Mouse (Mus musculus) right cerebral cortex, postnatal 36 days (tissue): ENCODE measurements around the gene Wdr6.

ENCODE experiments used
- DNase-seq, 2 experiments: peaks; one replicate each; pipeline ENCODE4 v3.0.0; 2022; ENCODE audit warnings: low spot score in 2 of 2, mixed read lengths in 1 of 2

Wdr6 gene

DNA sequence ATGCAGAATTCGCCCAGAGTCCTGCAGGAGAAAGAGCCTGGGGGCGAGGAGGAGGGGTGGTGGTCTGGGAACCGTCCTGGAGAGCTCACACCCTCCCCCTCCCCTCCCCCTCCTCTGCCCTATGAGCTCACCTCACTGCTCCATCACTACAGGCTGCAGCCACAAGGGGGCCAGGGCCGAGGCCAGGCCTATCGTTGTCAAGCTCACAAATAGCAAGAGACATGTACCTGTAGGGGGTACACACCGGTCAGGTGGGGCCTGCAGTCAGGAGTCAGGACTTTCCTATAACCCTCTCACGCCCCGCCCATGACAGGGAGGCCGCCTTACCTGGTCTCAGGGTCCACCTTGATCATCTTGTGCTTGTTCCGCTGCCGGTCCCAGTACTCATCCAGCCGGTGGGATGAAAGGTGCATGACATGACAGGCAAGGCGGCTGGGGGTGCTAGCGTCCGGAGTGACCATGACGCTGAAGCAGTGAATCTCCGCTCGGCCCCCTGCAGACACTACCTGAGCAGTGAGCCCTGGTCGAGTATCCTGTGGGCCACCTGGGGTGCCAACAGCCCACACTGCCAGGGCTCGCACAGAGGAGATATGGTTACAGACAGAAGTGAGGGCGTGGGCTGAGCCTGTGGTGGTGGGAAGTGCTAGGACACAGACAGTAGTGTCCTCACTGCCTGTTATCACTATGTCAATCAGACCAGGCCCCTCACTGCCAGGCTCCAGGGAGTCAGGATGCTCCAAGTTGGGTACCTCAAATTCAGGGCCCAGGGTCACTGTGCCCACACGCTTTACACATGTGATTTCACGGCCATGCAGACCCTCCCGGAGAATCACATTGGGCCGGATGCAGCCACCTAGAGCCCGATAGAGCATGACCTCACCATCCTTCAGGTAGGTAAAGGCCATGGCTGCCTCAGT, 4.5 kb downstream of the Wdr6 start:
- DNase-seq = no peak

DNA sequence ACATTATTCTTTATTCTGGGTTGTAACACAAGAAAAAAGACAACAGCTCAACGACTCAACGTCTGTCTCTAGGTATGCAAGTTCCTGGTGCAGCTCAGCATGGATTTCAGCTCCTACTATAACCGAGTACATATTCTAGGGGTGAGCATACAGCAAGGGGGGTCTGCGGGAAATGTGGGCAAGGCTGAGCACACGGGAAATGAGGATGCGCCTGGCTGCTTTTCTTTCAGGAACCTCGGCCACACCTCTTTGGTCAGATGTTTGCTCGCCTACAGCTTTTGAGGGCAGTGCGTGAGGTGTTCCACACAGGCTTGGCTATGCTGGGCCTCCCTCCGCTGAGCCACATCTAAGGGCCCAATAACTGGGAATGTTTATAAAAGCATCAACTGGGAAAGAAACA, 6.2 kb downstream of the Wdr6 start:
- no peak for DNase-seq

DNA sequence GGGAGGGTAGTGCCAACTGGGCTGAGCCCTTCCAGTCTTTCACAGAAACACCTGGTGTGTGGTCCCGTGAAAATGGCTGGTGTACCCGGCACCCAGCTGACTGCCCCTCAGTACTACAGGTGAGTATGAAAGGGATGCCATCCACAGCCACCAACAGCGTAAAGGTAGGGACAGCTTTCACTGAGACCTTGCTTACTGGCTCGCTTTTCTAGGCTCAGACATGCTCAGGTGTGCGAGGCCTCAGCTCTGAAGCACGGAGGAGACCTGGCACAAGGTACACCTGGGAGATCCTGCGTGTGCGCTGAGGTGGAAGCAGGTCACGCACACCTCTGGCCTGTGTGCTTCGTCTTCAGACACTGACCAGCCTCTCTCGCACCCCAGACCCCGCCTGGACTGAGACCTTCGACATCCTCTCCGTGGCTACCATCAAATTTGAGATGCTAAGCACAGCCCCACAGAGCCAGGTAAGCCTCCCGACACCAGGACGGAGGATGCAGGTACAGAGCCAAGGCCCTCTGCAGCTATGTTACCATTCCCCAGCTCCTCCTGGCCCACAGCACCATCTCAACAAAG, 7.1 kb downstream of the Wdr6 start:
- no peak for DNase-seq

DNA sequence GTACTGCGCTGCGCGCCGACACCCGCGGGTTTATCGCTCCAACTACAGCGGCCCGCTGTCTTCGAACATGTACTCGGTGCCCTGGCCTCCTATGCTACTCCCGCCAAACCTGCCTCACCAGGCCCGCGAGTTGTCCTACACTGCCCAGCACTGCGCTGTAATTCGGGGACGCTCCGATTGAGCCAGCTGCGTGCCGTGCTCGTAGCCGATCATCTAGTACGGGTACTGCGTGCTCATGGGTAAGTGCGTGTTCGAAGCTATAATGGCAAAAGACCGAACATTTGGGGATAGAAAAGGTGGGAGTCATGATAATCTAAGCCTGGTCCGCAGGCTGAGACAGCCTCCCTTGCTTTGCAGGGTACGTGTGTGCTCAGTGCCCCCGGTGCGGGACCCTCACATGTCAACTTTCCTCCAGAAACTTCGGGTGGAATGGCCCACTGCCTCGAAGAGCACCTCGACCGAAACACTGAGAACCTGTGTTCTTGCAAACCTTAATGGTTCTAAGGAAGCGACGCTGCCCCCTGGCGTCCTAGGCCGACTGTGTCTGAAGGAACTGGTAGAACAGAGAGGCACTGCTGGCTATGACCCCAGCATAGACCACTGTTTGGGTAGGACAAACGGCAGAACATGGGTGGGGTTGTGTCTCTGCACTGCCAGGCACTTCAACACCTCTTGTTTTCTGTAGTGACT, 8.2 kb downstream of the Wdr6 start:
- no peak for DNase-seq

DNA sequence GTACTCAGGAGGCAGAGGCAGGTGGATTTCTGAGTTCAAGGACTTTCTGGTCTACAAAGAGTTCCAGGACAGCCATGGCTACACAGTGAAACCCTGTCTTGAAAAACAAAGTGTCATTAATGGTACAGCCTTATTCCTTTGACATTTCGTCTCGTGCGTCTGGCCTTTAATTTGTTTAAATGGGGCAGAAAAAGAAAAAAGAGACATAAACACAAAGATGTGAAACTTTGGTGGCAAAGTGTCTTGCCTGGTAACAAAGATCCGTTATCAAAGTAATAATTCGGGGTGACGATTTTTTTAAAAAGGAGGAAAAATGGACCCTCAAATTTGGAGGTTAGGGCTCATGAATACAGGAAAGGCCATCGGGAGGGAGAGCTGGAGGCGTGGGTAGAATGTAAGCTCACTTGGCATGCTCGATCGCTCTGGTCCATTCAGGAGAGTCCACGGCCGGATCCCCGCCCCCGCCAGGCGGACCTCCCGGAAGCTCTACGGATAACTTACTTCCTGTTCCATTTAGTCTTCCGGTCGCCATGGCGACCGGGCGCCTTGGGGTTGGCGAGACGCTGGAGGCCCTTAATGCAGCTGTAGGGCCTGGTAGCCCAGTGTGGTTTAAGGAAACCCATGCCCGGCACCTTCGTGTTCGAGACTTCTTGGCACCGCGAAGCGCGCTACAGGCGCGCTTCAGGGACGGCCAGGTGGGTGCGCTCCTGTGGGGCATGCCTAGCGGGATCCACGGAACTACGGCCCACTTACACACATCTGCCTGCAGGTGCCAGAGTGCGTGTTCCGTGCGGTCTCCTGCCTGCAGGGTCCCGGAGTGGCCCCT, 8.9 kb downstream of the Wdr6 start, which contains the start of gene Dalrd3:
Gene Dalrd3, plus strand, starts transcription at position 506 of the 826 bp plus-strand sequence.
- peak; percentile 93 to 94 for DNase-seq

DNA sequence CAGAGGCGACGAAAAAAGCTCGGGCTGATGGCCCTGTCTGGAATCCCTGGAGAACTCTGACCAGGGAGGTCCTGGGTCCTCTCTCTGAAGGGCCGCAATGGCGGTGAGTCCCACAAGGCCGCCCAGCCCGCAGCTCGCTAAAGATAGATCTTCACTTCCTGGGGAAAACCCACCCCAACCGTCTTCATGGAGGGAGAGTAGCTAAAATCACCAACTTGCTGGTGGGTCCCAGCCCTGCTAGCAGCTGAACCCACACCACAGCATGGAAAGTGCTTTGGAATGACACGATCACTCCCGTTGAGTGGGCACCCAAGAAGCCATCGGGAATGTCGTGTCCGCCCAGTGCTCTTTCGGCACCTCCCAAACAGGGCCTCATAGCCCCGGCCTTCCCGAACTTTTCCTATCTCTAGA, 10.0 kb downstream of the Wdr6 start:
- no peak for DNase-seq

DNA sequence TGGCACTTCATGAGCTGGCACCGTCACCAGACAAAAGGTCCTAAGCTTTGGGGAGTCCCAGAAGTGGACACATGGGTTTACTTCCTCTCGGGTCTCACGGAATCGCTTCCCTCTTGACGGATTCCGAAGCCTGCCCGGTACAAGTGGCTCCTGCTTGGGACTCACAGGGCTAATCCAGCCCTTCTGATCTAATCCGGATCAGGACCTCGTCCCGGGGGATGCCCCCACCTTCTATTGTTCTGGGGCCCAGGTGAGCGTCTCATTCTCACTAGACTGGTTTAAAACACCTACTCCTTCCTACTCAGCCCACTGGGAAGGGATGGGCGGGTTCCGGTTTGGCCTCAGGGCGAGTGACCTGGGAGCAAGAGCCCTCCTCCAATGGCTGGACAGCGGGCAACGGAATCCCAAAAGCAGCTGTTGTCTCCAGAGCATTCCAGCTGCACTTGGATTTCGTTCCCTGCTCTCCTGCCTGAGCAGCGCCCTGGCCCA, 10.6 kb downstream of the Wdr6 start:
- no peak for DNase-seq

DNA sequence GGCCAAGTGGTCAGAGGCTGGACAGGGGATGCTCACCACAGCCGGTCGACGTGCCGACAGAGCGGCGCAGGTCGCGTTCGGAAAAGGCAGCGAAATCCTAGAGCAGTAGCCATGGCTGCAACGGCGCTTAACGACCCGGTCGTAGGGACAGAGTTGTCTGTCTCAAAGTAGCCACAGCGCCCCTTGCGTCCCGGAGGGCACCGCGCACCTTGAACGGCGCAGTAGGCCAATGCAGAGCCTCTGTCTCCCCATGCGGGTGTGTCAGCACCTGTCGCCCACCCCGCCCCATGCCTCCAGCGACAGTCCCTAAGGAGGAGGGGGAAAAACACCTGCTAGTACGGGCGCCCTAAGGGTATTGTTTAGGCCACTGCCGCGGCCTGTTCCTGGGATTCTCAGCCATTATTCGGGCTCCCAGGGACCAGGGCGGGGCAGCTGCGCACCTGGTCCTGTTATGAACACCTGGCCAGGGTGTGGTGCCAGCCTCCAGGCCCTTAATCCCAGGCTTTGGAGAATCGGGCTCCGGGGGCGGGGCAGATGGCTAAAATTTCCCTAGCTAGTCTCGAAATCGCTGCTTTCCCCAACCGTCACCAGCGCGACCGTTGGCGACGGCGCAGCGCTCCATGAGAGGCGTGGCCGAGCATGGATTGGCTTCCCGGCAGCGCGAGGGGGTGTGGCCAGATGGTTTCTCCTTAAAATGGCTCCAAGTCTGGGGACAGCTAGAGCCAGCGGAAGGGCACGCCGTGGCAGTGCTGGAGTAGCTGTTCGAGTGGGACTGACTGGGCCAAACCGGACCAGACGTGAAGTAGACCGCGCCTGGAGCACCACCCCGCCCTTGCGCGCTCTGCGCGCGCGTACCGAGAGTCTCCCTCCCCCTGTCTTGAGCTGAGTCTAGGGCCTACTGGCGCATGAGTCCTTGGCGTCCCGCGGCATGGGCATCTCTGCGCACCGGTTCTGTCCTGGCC, 11.4 kb downstream of the Wdr6 start, which contains the start of gene Ndufaf3:
Gene Ndufaf3, minus strand, starts transcription at position 620 of the 962 bp plus-strand sequence.
- peak; percentile 93 to 95 for DNase-seq

DNA sequence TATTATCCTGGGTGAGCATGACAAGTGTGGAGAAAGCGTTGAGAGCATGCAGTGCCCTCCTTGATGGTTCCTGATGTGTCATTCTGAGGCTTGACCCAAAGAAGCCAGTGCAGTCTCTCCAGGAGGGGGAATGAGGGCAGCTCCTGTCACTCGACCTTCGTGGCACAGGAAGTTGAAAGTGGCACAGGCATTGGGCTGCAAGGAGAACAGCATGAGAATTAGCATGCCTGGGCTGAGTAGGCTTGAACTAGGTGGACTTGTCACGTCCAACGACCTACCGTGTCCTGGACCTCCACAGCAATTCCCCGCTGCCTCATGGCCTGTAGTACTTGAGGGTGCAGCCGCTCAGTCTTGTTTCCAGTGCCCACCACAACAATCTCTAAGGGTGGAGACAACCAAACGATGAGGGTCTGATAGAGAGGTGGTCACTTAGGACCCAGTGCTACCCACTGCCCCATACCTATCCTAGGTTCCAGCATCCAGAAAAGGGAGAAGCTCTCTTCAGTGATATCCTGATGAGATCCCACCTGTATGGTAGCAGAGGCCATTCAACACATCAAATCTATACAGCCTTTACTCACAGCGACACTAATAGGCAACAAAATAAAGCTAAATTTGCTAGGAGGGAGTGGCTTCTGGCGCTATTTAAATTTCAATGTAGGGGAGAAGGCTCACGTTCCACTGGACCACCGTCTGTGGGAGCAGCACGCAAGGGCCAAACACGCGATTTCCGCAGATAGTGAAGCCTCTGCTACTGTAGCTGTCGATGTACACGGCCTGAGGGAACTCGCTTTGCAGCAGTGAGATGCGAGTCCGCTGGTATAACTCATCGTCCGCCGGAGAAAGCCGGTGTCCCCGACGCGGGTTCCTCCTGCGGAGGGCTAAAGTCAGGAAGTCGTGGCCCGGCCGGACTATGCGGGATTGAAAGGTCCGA, 12.4 kb downstream of the Wdr6 start:
- DNase-seq = no peak

DNA sequence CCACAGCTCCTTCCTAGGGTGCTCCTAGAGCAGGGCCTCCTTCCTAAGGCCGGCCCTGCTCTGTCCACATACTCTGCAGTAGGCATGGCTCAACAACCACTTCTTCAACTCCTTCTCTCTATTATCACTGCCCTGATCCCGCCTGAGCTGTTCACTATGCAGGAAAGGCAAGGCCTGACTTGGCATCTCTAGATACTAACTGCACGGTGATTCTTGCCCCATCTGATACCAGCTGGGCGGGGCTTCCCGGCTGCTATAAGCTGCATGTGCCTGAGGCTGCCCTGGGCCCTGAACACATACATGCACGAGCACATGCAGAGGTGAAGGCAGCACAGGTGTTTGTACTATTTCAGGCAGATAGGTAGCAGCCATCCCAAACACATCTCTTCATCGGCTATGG, 14.4 kb downstream of the Wdr6 start:
- DNase-seq = no peak

DNA sequence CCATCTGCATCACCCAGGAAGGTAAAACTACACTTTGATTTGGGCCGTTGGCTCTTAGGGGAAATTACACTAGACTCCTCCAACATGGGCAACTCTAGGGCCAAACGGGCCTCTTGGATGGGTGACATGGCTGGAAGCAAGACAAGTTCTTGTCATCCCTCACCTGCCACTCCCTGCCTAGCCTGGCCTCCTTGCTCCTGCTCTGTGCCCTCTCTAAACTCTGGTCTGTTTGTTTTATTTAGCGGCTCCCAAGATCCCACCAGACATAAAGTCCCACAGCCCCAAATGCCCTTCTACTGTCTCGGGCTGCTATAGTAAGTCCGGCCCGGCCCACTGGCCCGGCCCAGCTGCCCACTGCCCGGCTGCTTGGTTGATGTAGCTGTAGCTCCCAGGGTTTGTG, 14.9 kb downstream of the Wdr6 start:
- DNase-seq = no peak

DNA sequence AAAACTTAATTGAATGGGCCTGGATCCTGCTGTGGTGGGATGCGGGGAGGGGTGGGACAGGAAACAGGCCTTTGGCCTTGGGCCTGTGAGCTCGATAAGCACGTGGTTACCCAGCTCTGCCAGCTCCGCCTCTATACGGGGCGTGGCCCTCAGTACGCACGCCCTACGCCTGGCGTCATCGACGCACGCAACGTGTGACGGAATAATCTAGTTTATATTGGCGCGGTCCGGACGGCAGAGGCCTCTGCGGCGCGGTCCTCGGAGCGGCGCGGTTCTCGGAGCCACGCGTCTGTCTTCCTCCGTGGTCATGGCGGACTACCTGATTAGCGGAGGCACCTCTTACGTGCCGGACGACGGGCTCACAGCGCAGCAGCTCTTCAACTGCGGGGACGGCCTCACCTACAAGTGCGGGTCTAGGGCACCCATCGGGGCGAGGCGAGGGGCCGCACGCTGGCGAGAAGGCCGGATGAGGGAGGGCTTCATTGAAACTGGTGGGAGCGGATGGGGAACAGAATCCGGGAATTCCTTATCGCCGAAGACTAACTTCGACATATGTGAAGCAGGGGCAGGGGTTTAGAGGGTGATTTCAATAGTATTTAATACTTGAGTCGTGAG, 18.2 kb downstream of the Wdr6 start, which contains the start of gene Impdh2:
Gene Impdh2, plus strand, starts transcription at position 60 of the 615 bp plus-strand sequence.
- peak; percentile 90 to 92 for DNase-seq

DNA sequence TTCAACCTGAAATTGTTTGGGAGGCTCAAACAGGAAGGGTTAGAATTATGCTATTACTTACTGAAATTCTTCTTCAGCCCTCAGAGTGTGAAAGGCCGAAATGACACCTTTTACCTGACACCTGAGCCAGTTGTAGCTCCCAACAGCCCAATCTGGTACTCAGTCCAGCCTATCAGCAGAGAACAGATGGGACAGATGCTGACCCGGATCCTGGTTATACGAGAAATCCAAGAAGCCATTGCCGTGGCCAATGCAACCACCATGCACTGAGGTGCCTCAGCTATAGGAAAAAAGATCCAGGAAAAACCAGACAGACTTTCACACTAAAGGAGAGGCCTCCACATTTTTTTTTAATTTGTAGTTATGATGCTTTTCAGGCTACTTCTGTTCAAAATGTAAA, 19.4 kb downstream of the Wdr6 start:
- no peak for DNase-seq

DNA sequence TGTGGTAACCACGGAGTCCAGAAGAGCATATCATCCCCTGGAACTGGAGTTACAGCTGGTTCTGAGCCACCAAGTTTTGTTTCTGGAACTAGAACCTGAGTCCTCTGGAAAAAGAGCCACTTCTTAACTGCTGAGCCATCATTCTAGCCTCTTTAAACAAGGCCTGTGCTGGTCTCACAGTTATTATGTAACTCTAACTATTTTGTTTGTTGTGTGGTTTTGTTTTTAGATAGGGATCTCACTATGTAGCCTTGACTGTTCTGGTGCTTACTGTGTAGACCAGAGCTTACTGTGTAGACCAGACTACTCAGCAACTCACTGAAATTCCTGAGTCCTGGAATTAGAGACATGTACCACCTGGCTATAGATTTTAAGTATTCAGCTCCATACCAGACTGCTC, 31.7 kb downstream of the Wdr6 start:
- DNase-seq = no peak

DNA sequence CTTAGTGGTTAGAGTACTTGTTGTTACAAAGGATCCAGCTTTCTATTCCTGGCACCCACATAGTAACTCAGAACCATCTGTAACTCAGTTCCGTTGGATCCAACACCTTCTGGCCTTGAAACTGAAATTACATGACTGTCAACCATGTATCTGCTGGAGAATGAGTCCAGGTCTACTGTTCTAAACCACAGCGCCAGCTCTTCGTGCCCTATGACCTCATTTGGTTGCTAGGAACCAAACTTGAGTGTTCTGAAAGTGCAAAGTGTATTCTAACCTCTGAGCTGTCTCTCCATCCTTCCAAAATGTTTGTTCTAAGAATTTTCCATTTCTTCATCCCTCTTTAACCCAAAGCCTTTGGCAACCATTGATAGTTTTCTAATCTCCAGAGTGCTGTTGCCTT, 32.6 kb downstream of the Wdr6 start:
- DNase-seq = no peak

DNA sequence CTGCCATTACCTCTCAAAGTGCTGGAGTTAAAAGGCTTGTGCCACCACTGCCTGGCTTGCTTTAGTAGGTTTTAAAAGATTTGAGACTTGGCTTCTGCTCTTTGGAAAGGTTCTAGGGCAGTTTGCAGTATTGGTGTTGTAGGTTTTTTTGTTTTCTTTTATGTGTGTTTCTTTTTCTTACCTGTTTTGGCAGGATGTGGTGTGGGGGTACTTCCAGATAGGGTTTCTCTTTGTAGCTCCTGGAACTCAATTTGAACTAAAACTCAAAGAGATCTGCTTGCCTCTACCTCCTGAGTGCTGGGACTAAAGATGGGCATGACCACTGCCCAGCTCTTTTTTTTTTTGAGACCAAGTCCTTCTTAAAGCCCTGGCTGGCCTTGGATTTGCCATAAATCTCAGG, 37.7 kb downstream of the Wdr6 start:
- DNase-seq = no peak

DNA sequence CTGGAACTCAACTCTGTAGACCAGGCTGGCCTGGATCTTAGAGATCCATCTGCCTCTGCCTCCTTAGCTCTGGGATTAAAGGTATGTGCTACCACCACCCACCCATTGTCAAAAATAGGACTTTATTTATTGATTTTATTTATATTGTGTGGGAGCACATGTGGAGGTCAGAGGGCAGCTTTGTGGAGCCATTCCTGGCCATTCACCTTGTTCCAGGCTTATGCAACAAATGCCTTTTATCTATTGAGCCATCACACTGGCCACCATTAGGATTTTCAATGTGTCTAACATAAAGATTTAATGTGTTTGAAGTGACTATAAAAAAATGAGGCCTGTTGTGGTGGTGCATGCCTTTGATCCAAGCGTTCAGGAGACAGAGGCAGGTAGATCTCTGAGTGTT, 47.0 kb downstream of the Wdr6 start:
- DNase-seq = no peak

DNA sequence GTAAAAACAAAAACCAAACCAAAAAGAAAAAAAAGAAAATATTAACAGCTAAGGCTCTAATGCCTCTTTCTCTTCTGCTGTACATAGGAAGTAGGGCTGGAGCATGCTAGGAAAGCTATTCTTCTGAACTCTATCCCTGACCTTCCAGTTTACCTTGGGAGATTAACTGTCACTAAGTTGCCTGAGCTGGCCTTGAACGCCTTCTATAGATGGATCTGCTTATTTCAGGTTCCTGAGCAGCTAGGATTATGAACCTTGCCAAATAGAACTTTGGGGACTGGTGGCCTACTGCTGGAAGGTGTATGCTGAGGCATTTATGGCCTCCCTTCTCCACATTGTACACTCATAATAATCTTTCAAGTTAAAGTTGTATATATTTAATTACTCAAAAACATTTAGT, 47.6 kb downstream of the Wdr6 start:
- no peak for DNase-seq

DNA sequence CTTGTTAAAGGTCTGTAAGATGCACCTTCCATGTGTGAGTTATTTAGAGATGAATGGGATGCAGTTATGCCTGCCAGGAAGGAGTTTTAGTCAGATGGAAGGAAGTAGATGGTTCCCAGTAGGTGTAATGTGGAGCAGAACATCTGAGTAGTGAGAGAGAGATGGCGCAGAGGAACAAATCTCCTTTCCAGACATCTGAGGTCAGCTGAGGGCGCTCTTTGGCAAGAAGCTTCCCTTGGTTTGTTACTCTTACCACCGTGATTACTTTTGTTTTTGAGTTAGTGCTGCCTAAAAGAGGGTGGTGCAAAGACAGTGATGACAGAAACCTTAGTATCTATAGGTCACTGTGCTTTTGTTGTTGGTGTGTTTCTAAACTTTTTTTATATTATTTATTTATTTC, 53.1 kb downstream of the Wdr6 start:
- DNase-seq = no peak
